Mouse (Mus musculus): ENCODE measurements at regions not wholly inside any gene's neighbourhood (a gene's known extent, or its start where the extent isn't known, plus 50 kb on each side); places are given as distances from the start of the nearest gene placed in this dataset.
A peak's percentile ranks its signal among the peaks of the same experiment; 100 is the strongest.
"Not testable (repeated sequence)": the region's sequence is repeated elsewhere in the genome, so short reads cannot be mapped to it uniquely, and the experiment has no call there.

- no peak for DNase-seq
Observed at GRCm38 (mm10) chr13:52344853-52345252, 186.2 kb downstream of the Diras2 start.

- no peak for DNase-seq
Observed at GRCm38 (mm10) chr13:52345375-52346026, 185.6 kb downstream of the Diras2 start.

- no peak for DNase-seq
Observed at GRCm38 (mm10) chr13:52346027-52346375, 185.1 kb downstream of the Diras2 start.

DNA sequence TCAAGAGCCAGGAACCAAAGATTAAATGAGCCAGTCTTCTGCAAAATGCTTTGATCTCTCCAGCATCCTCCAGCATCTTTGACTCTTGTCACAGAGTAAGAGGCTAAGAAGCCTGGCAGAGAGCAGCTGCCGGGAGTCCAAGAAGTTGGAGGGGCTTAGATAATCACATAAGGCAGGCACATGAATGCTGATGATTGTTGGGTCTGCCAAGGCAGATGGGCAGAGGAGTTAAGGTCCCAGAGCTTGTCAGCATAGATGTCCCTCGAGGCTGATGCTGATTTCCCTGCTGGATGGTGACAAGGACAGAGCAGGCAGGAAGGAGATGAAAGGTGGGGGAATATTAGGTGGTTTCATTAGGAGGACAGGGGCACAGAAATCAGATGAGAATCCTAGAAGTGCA is 183.4 kb downstream of the Diras2 start:
- DNase-seq = peak; percentile 53

GRCm38 (mm10) chr13:52349606-52350005 is 181.5 kb downstream of the Diras2 start:
- no peak for DNase-seq

GRCm38 (mm10) chr13:52352576-52352975 is 178.5 kb downstream of the Diras2 start:
- DNase-seq = peak; percentile 59

- DNase-seq = no peak
Observed at GRCm38 (mm10) chr13:52353437-52353836, 177.6 kb downstream of the Diras2 start.

DNA sequence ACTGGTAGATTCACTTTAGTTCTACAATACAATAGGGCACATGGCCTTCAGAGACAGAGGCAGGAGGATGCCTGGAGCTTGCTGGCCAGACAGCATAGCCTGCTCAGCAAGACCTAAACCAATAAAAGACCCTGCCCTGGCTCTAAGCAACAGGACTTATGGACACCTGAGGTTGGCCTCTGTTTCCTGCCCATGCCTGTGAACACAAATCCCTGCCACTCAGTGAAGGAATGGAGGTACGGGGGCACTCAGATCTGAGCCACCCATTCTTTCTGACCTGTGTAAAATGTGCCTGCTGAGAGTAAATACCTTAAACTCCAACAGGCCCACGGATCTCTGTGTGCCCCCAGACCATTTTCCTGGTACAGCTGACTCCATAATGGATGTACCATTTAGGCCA is 177.1 kb downstream of the Diras2 start:
- no peak for DNase-seq

DNA sequence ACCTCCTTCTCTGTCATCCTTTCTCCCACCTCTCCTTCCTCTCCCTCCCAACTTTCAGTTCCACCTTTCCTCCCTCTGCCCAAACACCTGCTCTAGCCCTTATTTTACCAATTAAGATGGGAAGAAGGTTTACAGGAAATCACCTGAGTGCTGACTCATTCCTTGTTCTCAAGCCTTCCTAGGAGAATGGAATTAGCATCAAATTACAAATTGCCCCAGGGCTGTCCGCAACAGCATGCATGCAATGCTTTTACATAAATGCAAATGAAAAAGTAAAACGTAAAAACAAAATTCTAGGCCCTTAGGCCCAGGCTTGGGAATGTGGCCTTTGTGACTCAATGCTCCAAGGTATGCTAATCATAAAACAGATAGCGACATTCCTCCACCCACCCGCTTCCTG is 175.2 kb downstream of the Diras2 start:
- not testable (repeated sequence) for DNase-seq

- DNase-seq = not testable (repeated sequence)
Observed at GRCm38 (mm10) chr13:52359332-52359731, 171.7 kb downstream of the Diras2 start.

DNA sequence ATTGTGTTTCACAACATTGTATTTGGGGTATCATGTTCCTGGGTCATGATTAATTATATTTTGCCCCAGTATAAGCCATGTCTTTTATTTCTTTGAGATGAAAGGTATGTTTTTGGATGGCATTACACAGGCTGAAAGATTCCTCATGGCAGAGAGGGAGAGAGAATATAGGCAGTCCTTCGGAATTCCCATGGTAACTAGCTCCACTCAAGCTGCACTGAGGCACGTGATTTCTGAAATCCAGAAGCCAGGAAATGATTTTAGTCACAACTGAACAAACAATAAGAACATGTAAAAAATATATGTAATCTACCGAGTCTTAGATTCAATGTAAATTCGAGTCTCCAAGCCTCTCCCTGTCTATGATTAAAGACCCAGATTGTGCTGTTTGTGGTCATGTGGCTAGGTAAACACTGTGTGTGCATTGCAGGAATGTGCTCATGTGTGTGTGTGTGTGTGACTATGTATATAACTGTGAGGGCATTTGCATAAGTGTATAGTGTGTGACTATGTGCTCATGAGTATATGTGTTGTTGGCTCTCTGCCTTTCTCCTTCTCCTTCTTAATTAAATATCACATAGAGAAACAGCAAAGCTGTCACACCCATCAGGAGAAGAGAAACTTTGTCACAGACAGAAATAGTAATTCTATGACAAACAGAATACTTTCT is 169.8 kb downstream of the Diras2 start:
- no peak for DNase-seq

DNA sequence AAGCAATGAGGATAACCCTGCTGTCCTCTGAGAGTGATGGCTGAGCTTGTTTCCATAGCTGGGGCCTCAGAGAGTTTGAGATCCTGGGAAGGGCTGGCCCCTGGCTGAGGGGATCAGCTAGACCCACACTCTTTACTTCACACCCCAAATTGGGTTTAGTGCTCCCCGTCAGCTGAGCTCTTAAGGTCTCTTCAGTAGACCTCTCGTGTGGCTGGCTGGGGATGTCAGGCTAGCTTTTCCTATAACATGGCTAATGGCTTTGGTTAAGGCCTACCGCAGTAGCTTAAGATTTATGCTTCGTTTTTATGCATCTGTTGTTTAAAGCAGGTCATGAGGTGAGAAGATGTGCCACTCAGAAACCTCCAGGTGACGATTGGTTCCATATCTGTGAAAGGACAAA is 168.8 kb downstream of the Diras2 start:
- no peak for DNase-seq

- DNase-seq = no peak
Observed at GRCm38 (mm10) chr13:52369851-52370250, 161.2 kb downstream of the Diras2 start.

- DNase-seq = no peak
Observed at GRCm38 (mm10) chr13:52371986-52372385, 159.1 kb downstream of the Diras2 start.

- no peak for DNase-seq
Observed at GRCm38 (mm10) chr13:52374781-52375180, 156.3 kb downstream of the Diras2 start.

GRCm38 (mm10) chr13:52378236-52378635 is 152.8 kb downstream of the Diras2 start:
- no peak for DNase-seq

DNA sequence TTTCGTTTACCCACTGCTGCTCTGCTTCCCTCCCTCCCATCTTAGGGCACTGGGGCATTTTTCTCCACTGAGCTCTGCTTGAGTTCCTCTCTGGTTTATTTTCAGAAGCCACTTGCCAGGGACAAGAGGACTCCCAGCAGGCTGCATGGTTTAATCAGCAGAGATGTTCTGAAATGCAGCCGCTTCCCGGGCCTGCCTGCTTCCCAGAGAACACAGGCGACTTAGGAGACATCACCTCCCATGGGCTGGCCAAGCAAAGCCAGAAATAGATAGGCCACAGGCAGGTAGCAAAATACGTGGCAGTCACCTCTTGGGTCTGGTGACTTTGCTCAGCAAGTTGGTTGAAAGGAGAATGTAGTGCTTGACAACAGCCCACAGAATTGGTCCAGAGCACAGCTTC is 141.8 kb downstream of the Diras2 start:
- DNase-seq = no peak

- no peak for DNase-seq
Observed at GRCm38 (mm10) chr13:52395786-52396185, 135.3 kb downstream of the Diras2 start.

DNA sequence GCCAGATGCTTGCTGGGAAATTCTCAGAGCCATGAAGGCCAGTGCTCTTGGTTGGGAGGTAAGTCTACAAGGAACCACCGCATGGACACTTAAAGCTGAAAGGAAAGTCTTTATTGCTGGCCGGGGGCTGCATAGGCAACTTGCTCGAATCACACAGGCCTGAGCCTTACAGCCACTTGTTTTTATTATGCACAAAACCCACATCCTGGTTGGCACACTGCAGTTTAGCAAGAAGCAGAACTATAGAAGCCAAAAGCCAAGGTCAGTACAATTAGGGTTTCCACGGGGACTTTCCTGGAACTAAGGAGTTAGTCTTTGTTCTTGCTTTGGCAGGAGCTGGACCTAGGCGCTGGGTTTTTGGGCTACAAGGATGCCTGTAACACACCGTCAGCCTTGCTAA is 132.7 kb downstream of the Diras2 start:
- DNase-seq = no peak

DNA sequence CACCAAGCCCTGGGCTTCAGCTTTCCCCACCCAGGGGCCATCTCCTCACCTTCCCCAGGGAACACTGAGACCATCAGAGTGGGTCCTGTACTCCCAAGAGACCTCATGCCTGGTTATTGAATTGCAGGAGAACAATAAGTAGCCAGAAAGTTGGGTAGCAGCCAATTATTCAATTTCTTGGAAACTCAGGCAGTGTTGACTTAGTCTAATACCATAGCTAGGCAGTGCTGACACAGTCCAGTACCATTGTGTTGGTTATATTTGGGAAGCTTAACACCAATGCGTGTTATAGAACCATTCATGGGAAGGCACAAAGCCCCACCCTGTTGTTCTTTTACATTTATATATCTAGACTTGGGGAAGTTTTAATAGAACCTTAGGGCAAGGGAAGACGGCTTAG is 131.9 kb downstream of the Diras2 start:
- DNase-seq = peak; percentile 15

DNA sequence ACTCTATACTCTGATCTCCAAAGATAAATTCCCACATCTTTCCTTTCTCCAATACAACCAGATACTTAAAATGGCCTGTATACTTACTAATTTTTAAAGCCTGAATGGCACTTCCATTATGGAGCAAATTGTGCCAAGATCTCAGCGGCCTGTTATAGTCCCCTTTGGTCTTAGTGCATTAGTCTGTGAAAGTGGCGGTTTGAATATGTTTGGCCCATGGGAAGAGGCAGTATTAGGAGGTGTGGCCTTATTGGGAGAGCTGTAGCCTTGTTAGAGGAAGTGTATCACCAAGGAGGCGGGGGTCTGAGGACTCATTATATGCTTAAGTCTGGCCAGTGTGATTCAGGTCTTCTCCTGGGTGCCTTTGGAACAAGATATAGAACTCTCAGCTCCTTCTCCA is 127.3 kb downstream of the Diras2 start:
- no peak for DNase-seq

DNA sequence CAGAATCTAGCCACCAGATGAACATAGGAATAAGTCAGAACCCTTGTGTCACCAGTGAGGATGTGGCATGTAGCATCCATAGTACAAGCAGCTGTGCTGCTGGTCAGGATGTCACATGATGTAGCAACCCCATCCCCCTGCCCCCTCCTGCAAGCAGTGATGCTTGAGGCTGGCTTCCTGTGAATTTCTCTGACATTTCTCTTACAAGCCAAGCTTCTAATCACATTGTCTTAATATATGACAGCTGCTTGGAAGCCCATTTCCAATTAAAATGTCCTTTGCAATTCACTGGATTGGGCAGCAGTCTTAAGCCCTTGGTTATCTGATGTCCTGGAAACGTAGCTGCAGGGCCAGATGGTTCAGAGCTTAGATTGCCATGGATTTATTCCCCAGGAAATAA is 114.8 kb downstream of the Diras2 start:
- DNase-seq = peak; percentile 87

GRCm38 (mm10) chr13:52422456-52422855 is 108.6 kb downstream of the Diras2 start:
- DNase-seq = no peak

- DNase-seq = no peak
Observed at GRCm38 (mm10) chr13:52428527-52428926, 102.6 kb downstream of the Diras2 start.

- no peak for DNase-seq
Observed at GRCm38 (mm10) chr13:52436756-52437155, 94.3 kb downstream of the Diras2 start.

Measured in retina, postnatal 1 day (tissue).